Mouse (Mus musculus): ENCODE measurements around the gene Pgghg.
"Not testable (repeated sequence)": the region's sequence is repeated elsewhere in the genome, so short reads cannot be mapped to it uniquely, and the experiment has no call there.

Gene Pgghg

GRCm38 (mm10) chr7:140953800-140954732 lies 12.9 kb downstream of the Pgghg start:
- in situ Hi-C loops (cut with MboI; ENCODE audit: low sequenced_read_pairs) = no loop called here

GRCm38 (mm10) chr7:140954733-140955071 lies 13.5 kb downstream of the Pgghg start:
- in situ Hi-C loops (cut with MboI; ENCODE audit: low sequenced_read_pairs) = loop anchor here (5.0 kb wide), 1 partner anchor 93 kb away; no protein-coding TSS in a partner anchor

GRCm38 (mm10) chr7:140955342-140955741 lies 14.2 kb downstream of the Pgghg start:
- in situ Hi-C loops (cut with MboI; ENCODE audit: low sequenced_read_pairs) = loop anchor here (5.0 kb wide), 1 partner anchor 92 kb away; no protein-coding TSS in a partner anchor

- in situ Hi-C loops (cut with MboI; ENCODE audit: low sequenced_read_pairs) = loop anchor here (5.0 kb wide), 1 partner anchor 91 kb away; no protein-coding TSS in a partner anchor
These were observed 14.8 kb downstream of the Pgghg start, which contains the start of the genes Gm45717 and Ifitm2 for GRCm38 (mm10) chr7:140955758-140956555. Gm45717 (minus strand) TSS chr7:140955937. Ifitm2 (minus strand) TSS chr7:140955987.

GRCm38 (mm10) chr7:140956556-140956869 lies 15.3 kb downstream of the Pgghg start:
- in situ Hi-C loops (cut with MboI; ENCODE audit: low sequenced_read_pairs) = loop anchor here (5.0 kb wide), 1 partner anchor 91 kb away; no protein-coding TSS in a partner anchor

- in situ Hi-C loops (cut with MboI; ENCODE audit: low sequenced_read_pairs) = loop anchor here (5.0 kb wide), 1 partner anchor 88 kb away; no protein-coding TSS in a partner anchor
These were observed 18.1 kb downstream of the Pgghg start for GRCm38 (mm10) chr7:140959181-140959901.

GRCm38 (mm10) chr7:140960026-140960425 lies 18.8 kb downstream of the Pgghg start:
- in situ Hi-C loops (cut with MboI; ENCODE audit: low sequenced_read_pairs) = no loop called here

- in situ Hi-C loops (cut with MboI; ENCODE audit: low sequenced_read_pairs) = no loop called here
These were observed 20.2 kb downstream of the Pgghg start for GRCm38 (mm10) chr7:140961416-140961815.

GRCm38 (mm10) chr7:140962733-140963132 lies 21.5 kb downstream of the Pgghg start:
- in situ Hi-C loops (cut with MboI; ENCODE audit: low sequenced_read_pairs) = no loop called here

GRCm38 (mm10) chr7:140966921-140967320 lies 25.7 kb downstream of the Pgghg start, which contains the start of gene Ifitm1:
Ifitm1 (plus strand) TSS chr7:140967221.
- in situ Hi-C loops (cut with MboI; ENCODE audit: low sequenced_read_pairs) = no loop called here

GRCm38 (mm10) chr7:140967862-140968591 lies 26.8 kb downstream of the Pgghg start:
- in situ Hi-C loops (cut with MboI; ENCODE audit: low sequenced_read_pairs) = no loop called here

- in situ Hi-C loops (cut with MboI; ENCODE audit: low sequenced_read_pairs) = not testable (repeated sequence)
These were observed 27.5 kb downstream of the Pgghg start for GRCm38 (mm10) chr7:140968710-140969109.

- in situ Hi-C loops (cut with MboI; ENCODE audit: low sequenced_read_pairs) = no loop called here
These were observed 29.7 kb downstream of the Pgghg start for GRCm38 (mm10) chr7:140970931-140971330.

- in situ Hi-C loops (cut with MboI; ENCODE audit: low sequenced_read_pairs) = no loop called here
These were observed 30.4 kb downstream of the Pgghg start for GRCm38 (mm10) chr7:140971479-140972171.

GRCm38 (mm10) chr7:140973396-140974165 lies 32.4 kb downstream of the Pgghg start:
- in situ Hi-C loops (cut with MboI; ENCODE audit: low sequenced_read_pairs) = no loop called here

GRCm38 (mm10) chr7:140974940-140975339 lies 33.7 kb downstream of the Pgghg start:
- in situ Hi-C loops (cut with MboI; ENCODE audit: low sequenced_read_pairs) = no loop called here

- in situ Hi-C loops (cut with MboI; ENCODE audit: low sequenced_read_pairs) = no loop called here
These were observed 34.3 kb downstream of the Pgghg start for GRCm38 (mm10) chr7:140975465-140975864.

GRCm38 (mm10) chr7:140976720-140977119 lies 35.5 kb downstream of the Pgghg start:
- in situ Hi-C loops (cut with MboI; ENCODE audit: low sequenced_read_pairs) = not testable (repeated sequence)

- in situ Hi-C loops (cut with MboI; ENCODE audit: low sequenced_read_pairs) = no loop called here
These were observed 40.5 kb downstream of the Pgghg start for GRCm38 (mm10) chr7:140981704-140982103.

Measured in CH12F3 (cell line).